Mouse (Mus musculus): ENCODE data around the gene Fars2.

DNA sequence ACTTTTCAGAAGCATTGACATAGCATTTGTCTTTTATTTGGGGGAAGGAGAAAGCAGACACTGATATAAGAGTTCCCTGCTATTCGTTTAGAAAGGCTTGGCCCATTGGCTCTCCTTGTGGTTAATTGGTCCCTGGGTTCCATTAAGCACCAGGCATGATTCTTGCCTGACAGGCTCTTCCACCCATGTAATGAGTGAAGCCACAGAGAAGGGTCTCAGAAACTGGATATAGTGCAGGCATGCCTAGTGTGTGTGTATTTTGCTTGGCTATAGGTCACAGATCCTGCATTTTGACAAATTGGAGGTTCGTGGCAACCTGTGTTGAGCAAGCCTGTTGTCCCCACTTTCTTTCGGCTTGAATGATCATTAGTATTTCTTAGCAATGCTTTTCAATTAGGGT, 420.4 kb downstream of the Fars2 start:
- TF ChIP-seq POLR2A (IDR thresholded peaks at IDR 0.05; ENCODE audit: borderline replicate concordance, insufficient read depth, low read length) (no peak), CTCF (IDR thresholded peaks at IDR 0.05; ENCODE audit: borderline replicate concordance, insufficient read depth, low read depth, low read length) (no peak)
